Mouse (Mus musculus): ENCODE measurements around the gene Mier3.

DNA sequence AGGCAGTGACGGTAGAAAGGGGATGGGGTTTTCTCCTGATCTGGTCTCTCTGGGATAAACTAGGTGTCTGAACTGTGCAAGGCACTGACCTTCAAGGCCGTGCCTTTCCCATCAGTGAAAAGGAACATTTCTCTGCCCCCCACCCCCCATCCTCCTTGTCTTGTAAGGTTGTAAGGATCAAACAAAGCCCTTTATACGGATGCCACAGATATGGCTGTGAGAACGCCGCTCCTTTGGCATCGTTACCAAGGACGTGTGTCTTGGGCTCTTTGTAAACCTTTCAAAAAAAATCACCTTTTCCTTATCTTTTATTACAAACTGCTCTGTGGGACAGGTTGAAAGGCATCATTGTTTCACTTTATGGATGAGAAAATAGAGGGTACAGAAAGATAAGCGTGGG lies 21.3 kb upstream of the Mier3 start:
- TF ChIP-seq CHD2 (IDR thresholded peaks at IDR 0.05; ENCODE audit: low read depth, low read length) (no peak), ZNF384 (IDR thresholded peaks at IDR 0.05; ENCODE audit: low read depth, low read length) (no peak), MAFK (IDR thresholded peaks at IDR 0.05; ENCODE audit: insufficient read depth, low read depth, low read length) (no peak), HCFC1 (IDR thresholded peaks at IDR 0.05; ENCODE audit: borderline replicate concordance, insufficient read depth, low read length) (no peak), ZC3H11A (IDR thresholded peaks at IDR 0.05; ENCODE audit: borderline replicate concordance, low read depth, low read length) (no peak)

Data from ES-E14 (cell line).